Mouse (Mus musculus): Measurements from ENCODE around the gene Col15a1. TPM values are rescaled to one million over a fixed set of nuclear protein-coding genes. Genes with fewer than 3 reads are reported as not detected.

Gene Col15a1
- polyA plus RNA-seq, 1 experiment from 2014 or later = 0.57 TPM

- peaks cover 7% of the 10 kb centered on the region for H3K4me1 ChIP-seq (ENCODE audit: control insufficient read depth, low read depth, low read length)
- no peaks in the 10 kb centered on the region for H3K36me3 ChIP-seq (ENCODE audit: control insufficient read depth, insufficient read depth)
- H3K4me2 ChIP-seq (ENCODE audit: low read depth, low read length) = no peak overlapping the region
- ATAC-seq (ENCODE audit: low read depth) = no peak
- no peak overlapping the region for H3K4me3 ChIP-seq (ENCODE audit: low read depth, low read length)
- H3K9me3 ChIP-seq (replicated peaks; ENCODE audit: control insufficient read depth, low read length) = no peaks in the 10 kb centered on the region
- H3K27me3 ChIP-seq (ENCODE audit: control insufficient read depth, insufficient read depth, low read depth, low read length) = no peaks in the 10 kb centered on the region
- 80% methylated on average over 14 of the region's 14 CpGs for WGBS (ENCODE audit: insufficient replicate concordance)
- H3K9ac ChIP-seq (ENCODE audit: low read depth, low read length) = no peak overlapping the region
- no peak overlapping the region for H3K27ac ChIP-seq (ENCODE audit: low read length)
These were observed 104.7 kb downstream of the Col15a1 start for GRCm38 (mm10) chr4:47312676-47313075.

GRCm38 (mm10) chr4:47313710-47314410 is 105.9 kb downstream of the Col15a1 start:
- Histone ChIP-seq H3K36me3 (ENCODE audit: control insufficient read depth, insufficient read depth) (no peaks in the 10 kb centered on the region), H3K4me2 (ENCODE audit: low read depth, low read length) (no peak overlapping the region), H3K27me3 (ENCODE audit: control insufficient read depth, insufficient read depth, low read depth, low read length) (no peaks in the 10 kb centered on the region), H3K4me3 (ENCODE audit: low read depth, low read length) (no peak overlapping the region), H3K27ac (ENCODE audit: low read length) (no peak overlapping the region), H3K9ac (ENCODE audit: low read depth, low read length) (no peak overlapping the region), H3K4me1 (ENCODE audit: control insufficient read depth, low read depth, low read length) (peaks cover 10% of the 10 kb centered on the region), H3K9me3 (replicated peaks; ENCODE audit: control insufficient read depth, low read length) (no peaks in the 10 kb centered on the region)
- WGBS (ENCODE audit: insufficient replicate concordance) = 60% methylated on average over 8 of the region's 8 CpGs
- no peak for ATAC-seq (ENCODE audit: low read depth)

- 16% methylated on average over 2 of the region's 2 CpGs for WGBS (ENCODE audit: insufficient replicate concordance)
- no peak for ATAC-seq (ENCODE audit: low read depth)
- Histone ChIP-seq H3K9me3 (replicated peaks; ENCODE audit: control insufficient read depth, low read length) (no peaks in the 10 kb centered on the region), H3K4me1 (ENCODE audit: control insufficient read depth, low read depth, low read length) (peaks cover 7% of the 10 kb centered on the region), H3K27me3 (ENCODE audit: control insufficient read depth, insufficient read depth, low read depth, low read length) (no peaks in the 10 kb centered on the region), H3K27ac (ENCODE audit: low read length) (peak overlapping the region; percentile 20; the same call in 1 of the 2 replicates), H3K36me3 (ENCODE audit: control insufficient read depth, insufficient read depth) (no peaks in the 10 kb centered on the region), H3K9ac (ENCODE audit: low read depth, low read length) (no peak overlapping the region), H3K4me2 (ENCODE audit: low read depth, low read length) (no peak overlapping the region), H3K4me3 (ENCODE audit: low read depth, low read length) (no peak overlapping the region)
These were observed 107.5 kb downstream of the Col15a1 start for GRCm38 (mm10) chr4:47315458-47315857.

GRCm38 (mm10) chr4:47316432-47316831 is 108.5 kb downstream of the Col15a1 start:
- no peaks in the 10 kb centered on the region for H3K36me3 ChIP-seq (ENCODE audit: control insufficient read depth, insufficient read depth)
- ATAC-seq (ENCODE audit: low read depth) = no peak
- H3K4me2 ChIP-seq (ENCODE audit: low read depth, low read length) = no peak overlapping the region
- no peak overlapping the region for H3K4me3 ChIP-seq (ENCODE audit: low read depth, low read length)
- H3K4me1 ChIP-seq (ENCODE audit: control insufficient read depth, low read depth, low read length) = peaks cover 3% of the 10 kb centered on the region; the same call in 1 of the 2 replicates
- no peak overlapping the region for H3K27ac ChIP-seq (ENCODE audit: low read length)
- no peak overlapping the region for H3K9ac ChIP-seq (ENCODE audit: low read depth, low read length)
- no peaks in the 10 kb centered on the region for H3K9me3 ChIP-seq (replicated peaks; ENCODE audit: control insufficient read depth, low read length)
- WGBS (ENCODE audit: insufficient replicate concordance) = 66% methylated on average over 6 of the region's 6 CpGs
- H3K27me3 ChIP-seq (ENCODE audit: control insufficient read depth, insufficient read depth, low read depth, low read length) = no peaks in the 10 kb centered on the region

- peak; percentile 42; the same call in 1 of the 2 replicates for ATAC-seq (ENCODE audit: low read depth)
- H3K4me1 ChIP-seq (ENCODE audit: control insufficient read depth, low read depth, low read length) = peaks cover 12% of the 10 kb centered on the region
- H3K4me2 ChIP-seq (ENCODE audit: low read depth, low read length) = peak overlapping the region; percentile 17; the same call in 1 of the 2 replicates
- H3K27me3 ChIP-seq (ENCODE audit: control insufficient read depth, insufficient read depth, low read depth, low read length) = no peaks in the 10 kb centered on the region
- peak overlapping the region; percentile 44 for H3K27ac ChIP-seq (ENCODE audit: low read length)
- WGBS (ENCODE audit: insufficient replicate concordance) = 32% methylated on average over 10 of the region's 10 CpGs
- no peak overlapping the region for H3K4me3 ChIP-seq (ENCODE audit: low read depth, low read length)
- H3K36me3 ChIP-seq (ENCODE audit: control insufficient read depth, insufficient read depth) = no peaks in the 10 kb centered on the region
- H3K9me3 ChIP-seq (replicated peaks; ENCODE audit: control insufficient read depth, low read length) = no peaks in the 10 kb centered on the region
- H3K9ac ChIP-seq (ENCODE audit: low read depth, low read length) = no peak overlapping the region
These were observed 111.8 kb downstream of the Col15a1 start for GRCm38 (mm10) chr4:47319561-47320321.

- no peak overlapping the region for H3K4me3 ChIP-seq (ENCODE audit: low read depth, low read length)
- 58% methylated on average over 3 of the region's 3 CpGs for WGBS (ENCODE audit: insufficient replicate concordance)
- no peak for ATAC-seq (ENCODE audit: low read depth)
These were observed 114.4 kb downstream of the Col15a1 start for GRCm38 (mm10) chr4:47322315-47322714.

GRCm38 (mm10) chr4:47324206-47324605 is 116.2 kb downstream of the Col15a1 start:
- Histone ChIP-seq H3K4me1 (ENCODE audit: control insufficient read depth, low read depth, low read length) (peaks cover 9% of the 10 kb centered on the region), H3K9me3 (replicated peaks; ENCODE audit: control insufficient read depth, low read length) (no peaks in the 10 kb centered on the region), H3K27me3 (ENCODE audit: control insufficient read depth, insufficient read depth, low read depth, low read length) (no peaks in the 10 kb centered on the region), H3K9ac (ENCODE audit: low read depth, low read length) (no peak overlapping the region), H3K4me2 (ENCODE audit: low read depth, low read length) (no peak overlapping the region), H3K36me3 (ENCODE audit: control insufficient read depth, insufficient read depth) (no peaks in the 10 kb centered on the region), H3K27ac (ENCODE audit: low read length) (no peak overlapping the region), H3K4me3 (ENCODE audit: low read depth, low read length) (no peak overlapping the region)
- WGBS (ENCODE audit: insufficient replicate concordance) = 21% methylated on average over 1 of the region's 1 CpGs
- ATAC-seq (ENCODE audit: low read depth) = peak; percentile 16; the same call in 1 of the 2 replicates

More at GRCm38 (mm10) chr4:47322315-47322714, 114.4 kb downstream of the Col15a1 start:
- H3K9ac ChIP-seq (ENCODE audit: low read depth, low read length) = no peak overlapping the region
- H3K27ac ChIP-seq (ENCODE audit: low read length) = no peak overlapping the region
- no peaks in the 10 kb centered on the region for H3K27me3 ChIP-seq (ENCODE audit: control insufficient read depth, insufficient read depth, low read depth, low read length)
- H3K4me2 ChIP-seq (ENCODE audit: low read depth, low read length) = no peak overlapping the region
- H3K4me1 ChIP-seq (ENCODE audit: control insufficient read depth, low read depth, low read length) = peaks cover 12% of the 10 kb centered on the region
- H3K9me3 ChIP-seq (replicated peaks; ENCODE audit: control insufficient read depth, low read length) = no peaks in the 10 kb centered on the region
- H3K36me3 ChIP-seq (ENCODE audit: control insufficient read depth, insufficient read depth) = no peaks in the 10 kb centered on the region

GRCm38 (mm10) chr4:47327782-47328181 is 119.8 kb downstream of the Col15a1 start:
- no peak for ATAC-seq (ENCODE audit: low read depth)
- Histone ChIP-seq H3K9me3 (replicated peaks; ENCODE audit: control insufficient read depth, low read length) (no peaks in the 10 kb centered on the region), H3K27ac (ENCODE audit: low read length) (no peak overlapping the region), H3K4me1 (ENCODE audit: control insufficient read depth, low read depth, low read length) (peaks cover 9% of the 10 kb centered on the region), H3K9ac (ENCODE audit: low read depth, low read length) (no peak overlapping the region), H3K36me3 (ENCODE audit: control insufficient read depth, insufficient read depth) (no peaks in the 10 kb centered on the region), H3K4me2 (ENCODE audit: low read depth, low read length) (no peak overlapping the region), H3K27me3 (ENCODE audit: control insufficient read depth, insufficient read depth, low read depth, low read length) (no peaks in the 10 kb centered on the region), H3K4me3 (ENCODE audit: low read depth, low read length) (no peak overlapping the region)
- WGBS (ENCODE audit: insufficient replicate concordance) = 58% methylated on average over 3 of the region's 3 CpGs

GRCm38 (mm10) chr4:47329285-47329684 is 121.3 kb downstream of the Col15a1 start:
- H3K9me3 ChIP-seq (replicated peaks; ENCODE audit: control insufficient read depth, low read length) = no peaks in the 10 kb centered on the region
- no peak overlapping the region for H3K27ac ChIP-seq (ENCODE audit: low read length)
- 18% methylated on average over 1 of the region's 1 CpGs for WGBS (ENCODE audit: insufficient replicate concordance)
- peaks cover 4% of the 10 kb centered on the region for H3K4me1 ChIP-seq (ENCODE audit: control insufficient read depth, low read depth, low read length)
- no peak for ATAC-seq (ENCODE audit: low read depth)
- H3K4me2 ChIP-seq (ENCODE audit: low read depth, low read length) = no peak overlapping the region
- H3K4me3 ChIP-seq (ENCODE audit: low read depth, low read length) = no peak overlapping the region
- H3K27me3 ChIP-seq (ENCODE audit: control insufficient read depth, insufficient read depth, low read depth, low read length) = no peaks in the 10 kb centered on the region
- H3K9ac ChIP-seq (ENCODE audit: low read depth, low read length) = no peak overlapping the region
- H3K36me3 ChIP-seq (ENCODE audit: control insufficient read depth, insufficient read depth) = no peaks in the 10 kb centered on the region
